Mouse (Mus musculus): ENCODE measurements around the gene Zzef1.

The Zzef1 gene

DNA sequence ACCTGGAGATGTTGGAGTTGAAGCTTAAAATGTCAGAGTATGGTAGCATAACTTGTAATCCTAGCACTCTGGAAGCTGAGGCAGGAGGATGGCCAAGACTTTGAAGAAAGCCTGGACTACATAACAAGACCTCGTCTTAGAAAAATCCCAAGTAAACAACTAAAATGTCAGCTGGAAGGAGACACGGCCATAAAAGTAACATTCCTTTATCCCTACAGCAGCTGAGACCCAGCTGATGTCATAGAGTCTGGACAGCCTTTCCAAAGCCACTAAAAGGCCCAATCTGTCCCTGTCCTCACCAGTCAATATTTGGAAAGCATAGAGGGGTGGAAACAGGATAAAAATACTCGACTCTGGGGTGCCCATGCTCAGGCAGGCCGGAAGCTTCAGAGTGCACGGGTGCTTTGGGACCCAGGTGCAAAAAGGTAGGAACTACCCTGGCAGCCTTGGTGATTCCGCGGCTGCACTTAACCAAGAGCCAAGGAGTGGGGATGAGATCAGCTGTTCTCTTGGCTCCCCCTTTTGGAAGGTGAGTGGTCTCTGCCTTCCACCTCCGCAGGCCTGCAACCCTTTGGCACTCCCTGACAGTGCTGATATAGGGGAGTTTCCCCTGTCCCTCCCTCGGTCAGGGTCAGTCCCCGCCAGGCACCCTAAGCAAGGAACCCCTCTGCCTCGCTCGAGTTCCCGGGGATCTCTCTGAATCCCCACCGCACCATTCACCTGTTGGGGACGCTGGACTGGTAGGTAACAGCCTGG lies 164.1 kb downstream of the Zzef1 start:
- DNase-seq, result peak; percentile 51

GRCm38 (mm10) chr11:72960723-72961071 lies 164.7 kb downstream of the Zzef1 start:
- no peak for DNase-seq

- DNase-seq, result peak; percentile 92
Observed at GRCm38 (mm10) chr11:72961072-72961980, 165.3 kb downstream of the Zzef1 start, which contains the start of gene Atp2a3. Atp2a3 (plus strand) TSS chr11:72961169.

DNA sequence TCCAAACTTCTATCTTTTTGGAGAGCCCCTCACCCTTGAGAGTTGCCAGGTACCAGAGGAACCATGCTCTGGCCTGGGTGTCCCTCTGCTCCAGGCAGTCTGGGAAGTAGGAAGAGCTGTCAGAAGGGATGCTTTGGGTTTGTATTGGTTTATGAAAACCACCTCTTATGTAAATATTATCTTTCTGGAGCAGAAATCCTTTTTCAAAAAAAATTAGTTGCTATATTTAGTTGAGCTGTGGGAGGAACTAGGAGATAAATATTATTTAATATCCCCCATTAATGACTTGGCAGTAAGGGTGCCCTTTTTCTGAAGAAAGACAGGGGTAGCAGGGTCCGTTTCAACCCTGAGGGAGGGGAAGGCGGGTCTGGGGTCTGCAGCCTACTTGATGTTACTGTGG lies 166.4 kb downstream of the Zzef1 start:
- DNase-seq, result no peak

- DNase-seq, result peak; percentile 35
Observed at GRCm38 (mm10) chr11:72963058-72963788, 167.2 kb downstream of the Zzef1 start.

GRCm38 (mm10) chr11:72963789-72964294 lies 167.8 kb downstream of the Zzef1 start:
- peak; percentile 33 for DNase-seq

- DNase-seq, result no peak
Observed at GRCm38 (mm10) chr11:72974995-72975503, 179.0 kb downstream of the Zzef1 start.
